Mouse (Mus musculus) liver, embryonic 14.5 days (tissue): ENCODE results near the gene Ranbp3l. TPM values are rescaled to one million over a fixed set of nuclear protein-coding genes. Genes with fewer than 3 reads are reported as not detected.

Experiments
- ATAC-seq: fragments of 200-750 bp; cut with Nextera tagmentation; 2 replicates; pipeline ENCODE4 v1.8.0; 2017; ENCODE audit warnings: moderate number of reproducible peaks, mild to moderate bottlenecking, moderate library complexity; ENCODE audit not compliant: insufficient read depth
- DNase-seq, 3 experiments: peaks; one replicate each; pipeline ENCODE4 v3.0.0-alpha.2; 2012 to 2013; ENCODE audit warnings: low read depth in 3 of 3, low spot score in 3 of 3
- H3K27ac ChIP-seq: fragments of 300-500 bp; sonication (generic); 2 replicates; pipeline ENCODE4 v1.5.1; 2014; ENCODE audit warnings: moderate library complexity, mild to moderate bottlenecking, control low read depth, inconsistent platforms
- H3K27me3 ChIP-seq: fragments of 300-500 bp; sonication (generic); 2 replicates; pipeline ENCODE4 v1.6.1; 2014; ENCODE audit warnings: mild to moderate bottlenecking, low read length, moderate library complexity; ENCODE audit not compliant: control insufficient read depth, insufficient read depth
- H3K36me3 ChIP-seq: fragments of 300-500 bp; sonication (generic); replicated peaks from 2 replicates; pipeline ENCODE4 v1.6.1; 2014; ENCODE audit warnings: low read depth; ENCODE audit not compliant: control insufficient read depth, insufficient read depth
- H3K4me1 ChIP-seq, 2 experiments: fragments of 200-500 bp in 1 of 2; fragments of 300-500 bp in 1 of 2; sonication (generic) in 1 of 2; replicated peaks; 2 replicates each; pipeline ENCODE4 v1.6.1; 2012 to 2014; ENCODE audit warnings: antibody characterized with exemption in 1 of 2, inconsistent platforms in 1 of 2, low read length in 1 of 2; ENCODE audit not compliant: control insufficient read depth in 2 of 2, insufficient read depth in 2 of 2
- H3K4me2 ChIP-seq: fragments of 300-500 bp; sonication (generic); 2 replicates; pipeline ENCODE4 v1.6.1; 2014; ENCODE audit warnings: low read depth, mild to moderate bottlenecking, control low read depth, moderate library complexity
- H3K4me3 ChIP-seq, 2 experiments: fragments of 200-500 bp in 1 of 2; fragments of 300-500 bp in 1 of 2; sonication (generic) in 1 of 2; 2 replicates each; pipeline ENCODE4 v1.5.1; 2012 to 2014; ENCODE audit warnings: low read depth in 2 of 2, low read length in 2 of 2, mild to moderate bottlenecking in 2 of 2, control low read depth in 1 of 2, inconsistent platforms in 1 of 2, moderate library complexity in 1 of 2; ENCODE audit not compliant: insufficient read depth in 1 of 2
- H3K9ac ChIP-seq: fragments of 300-500 bp; sonication (generic); replicated peaks from 2 replicates; pipeline ENCODE4 v1.6.1; 2014; ENCODE audit warnings: mild to moderate bottlenecking, control low read depth, moderate library complexity
- H3K9me3 ChIP-seq: fragments of 300-500 bp; sonication (generic); 2 replicates; pipeline ENCODE4 v1.6.1; 2016; ENCODE audit warnings: low read length, mixed read lengths; ENCODE audit not compliant: control insufficient read depth
- CTCF ChIP-seq: IDR thresholded peaks from 2 replicates; pipeline ENCODE4 v1.5.1; 2016; ENCODE audit warnings: antibody characterized with exemption, low read depth, control low read depth
- EP300 ChIP-seq: IDR thresholded peaks from 2 replicates; pipeline ENCODE4 v1.6.1; 2016; ENCODE audit warnings: antibody characterized with exemption, low read depth
- WGBS: fragments of 180-500 bp; shearing (Covaris S2); extraction: QIAGEN DNeasy Blood & Tissue Kit; methylation state at CpG from one replicate; pipeline ENCODE4 v1.1.7; 2014; ENCODE audit not compliant: insufficient replicate concordance; 5-methylcytosine and 5-hydroxymethylcytosine counted together
- polyA plus RNA-seq, 2 experiments: library from polyadenylated mRNA; depleted of rRNA in 1 of 2; stranded (reverse) in 1 of 2; unstranded in 1 of 2; fragments of >200 nt; fragmentation: Nextera tagmentation in 1 of 2; extraction: Ambion mirVana in 1 of 2; gene quantifications; 2 replicates each; pipeline versions ENCODE4 v1.2.1 to v1.2.3; 2012 to 2014

The Ranbp3l gene
- polyA plus RNA-seq, 2 experiments, result 0.16 to 0.60 TPM

- H3K9ac ChIP-seq, result no peak overlapping the region
- ATAC-seq (no peak), DNase-seq (no peak)
- peaks cover 92% of the 10 kb centered on the region for H3K36me3 ChIP-seq
- peaks cover 15 to 32% of the 10 kb centered on the region in 2 experiments for H3K4me1 ChIP-seq
- H3K27me3 ChIP-seq, result no peaks in the 10 kb centered on the region
- peak overlapping the region; percentile 69 for H3K27ac ChIP-seq
- 85% methylated on average over 5 of the region's 5 CpGs for WGBS
- H3K9me3 ChIP-seq, result no peaks in the 10 kb centered on the region
- H3K4me2 ChIP-seq, result no peak overlapping the region
- H3K4me3 ChIP-seq, result no peak overlapping the region
- TF ChIP-seq CTCF (no peak), EP300 (no peak)
These were observed 119.7 kb downstream of the Ranbp3l start for GRCm38 (mm10) chr15:9087421-9087820.

GRCm38 (mm10) chr15:9087895-9088682, 120.3 kb downstream of the Ranbp3l start:
- Histone ChIP-seq H3K27me3 (no peaks in the 10 kb centered on the region), H3K9me3 (no peaks in the 10 kb centered on the region), H3K36me3 (peaks cover 95% of the 10 kb centered on the region), H3K9ac (no peak overlapping the region), H3K27ac (no peak overlapping the region), H3K4me1 (peaks cover 12 to 28% of the 10 kb centered on the region in 2 experiments), H3K4me2 (no peak overlapping the region), H3K4me3 (no peak overlapping the region)
- TF ChIP-seq CTCF, result no peak
- TF ChIP-seq EP300, result no peak
- 83% methylated on average over 17 of the region's 17 CpGs for WGBS
- DNase-seq (no peak), ATAC-seq (no peak)

- ATAC-seq (no peak), DNase-seq (no peak)
- 86% methylated on average over 8 of the region's 8 CpGs for WGBS
- TF ChIP-seq CTCF (no peak), EP300 (no peak)
- Histone ChIP-seq H3K4me1 (peaks cover 15 to 33% of the 10 kb centered on the region in 2 experiments), H3K4me2 (no peak overlapping the region), H3K27me3 (no peaks in the 10 kb centered on the region), H3K4me3 (no peak overlapping the region), H3K36me3 (peaks cover 95% of the 10 kb centered on the region), H3K27ac (no peak overlapping the region), H3K9me3 (no peaks in the 10 kb centered on the region), H3K9ac (no peak overlapping the region)
These were observed 120.9 kb downstream of the Ranbp3l start for GRCm38 (mm10) chr15:9088683-9089072.

GRCm38 (mm10) chr15:9089136-9089720, 121.5 kb downstream of the Ranbp3l start:
- ATAC-seq, result no peak
- Histone ChIP-seq H3K27ac (no peak overlapping the region), H3K27me3 (no peaks in the 10 kb centered on the region), H3K4me2 (no peak overlapping the region), H3K9ac (no peak overlapping the region), H3K9me3 (no peaks in the 10 kb centered on the region), H3K36me3 (peaks cover 95% of the 10 kb centered on the region), H3K4me1 (peaks cover 21 to 36% of the 10 kb centered on the region in 2 experiments), H3K4me3 (no peak overlapping the region)
- TF ChIP-seq EP300 (no peak), CTCF (no peak)
- 57% methylated on average over 2 of the region's 2 CpGs for WGBS
- no peak for DNase-seq

- 58% methylated on average over 5 of the region's 5 CpGs for WGBS
- Histone ChIP-seq H3K9me3 (no peaks in the 10 kb centered on the region), H3K4me2 (no peak overlapping the region), H3K27ac (no peak overlapping the region), H3K36me3 (peaks cover 93% of the 10 kb centered on the region), H3K9ac (no peak overlapping the region), H3K27me3 (no peaks in the 10 kb centered on the region), H3K4me3 (no peak overlapping the region), H3K4me1 (peaks cover 26 to 44% of the 10 kb centered on the region in 2 experiments)
- ATAC-seq (no peak), DNase-seq (no peak)
- TF ChIP-seq EP300 (no peak), CTCF (no peak)
These were observed 122.9 kb downstream of the Ranbp3l start for GRCm38 (mm10) chr15:9090662-9091061.
